Mouse (Mus musculus): ENCODE data around the gene Il3. TPM values are rescaled to one million over a fixed set of nuclear protein-coding genes. Genes with fewer than 3 reads are reported as not detected.

Il3 gene
- polyA plus RNA-seq, 1 experiment from 2014 or later, result not detected

GRCm38 (mm10) chr11:54254114-54254513 lies 13.0 kb downstream of the Il3 start:
- peaks cover 6% of the 10 kb centered on the region for H3K4me1 ChIP-seq (ENCODE audit: control insufficient read depth, insufficient read depth, low read length)
- no peaks in the 10 kb centered on the region for H3K36me3 ChIP-seq (ENCODE audit: control insufficient read depth, insufficient read depth, low read length)
- H3K9me3 ChIP-seq (ENCODE audit: control insufficient read depth, low read length), result no peaks in the 10 kb centered on the region
- H3K27ac ChIP-seq (ENCODE audit: low read length), result no peak overlapping the region
- WGBS, result 35% methylated on average over 4 of the region's 4 CpGs
- no peak overlapping the region for H3K4me3 ChIP-seq (ENCODE audit: low read length)
- ATAC-seq, result no peak
- no peak overlapping the region for H3K9ac ChIP-seq (ENCODE audit: low read depth, low read length)
- H3K27me3 ChIP-seq (replicated peaks; ENCODE audit: control insufficient read depth, insufficient read depth, low read length), result no peaks in the 10 kb centered on the region
- H3K4me2 ChIP-seq (ENCODE audit: low read depth, low read length), result no peak overlapping the region

- Histone ChIP-seq H3K4me1 (ENCODE audit: control insufficient read depth, insufficient read depth, low read length) (peaks cover 6% of the 10 kb centered on the region), H3K4me2 (ENCODE audit: low read depth, low read length) (no peak overlapping the region), H3K9me3 (ENCODE audit: control insufficient read depth, low read length) (no peaks in the 10 kb centered on the region), H3K27ac (ENCODE audit: low read length) (no peak overlapping the region), H3K9ac (ENCODE audit: low read depth, low read length) (no peak overlapping the region), H3K36me3 (ENCODE audit: control insufficient read depth, insufficient read depth, low read length) (no peaks in the 10 kb centered on the region), H3K4me3 (ENCODE audit: low read length) (no peak overlapping the region), H3K27me3 (replicated peaks; ENCODE audit: control insufficient read depth, insufficient read depth, low read length) (no peaks in the 10 kb centered on the region)
- WGBS, result 88% methylated on average over 11 of the region's 11 CpGs
- ATAC-seq, result no peak
Measured at GRCm38 (mm10) chr11:54250575-54250974, 16.5 kb downstream of the Il3 start.

DNA sequence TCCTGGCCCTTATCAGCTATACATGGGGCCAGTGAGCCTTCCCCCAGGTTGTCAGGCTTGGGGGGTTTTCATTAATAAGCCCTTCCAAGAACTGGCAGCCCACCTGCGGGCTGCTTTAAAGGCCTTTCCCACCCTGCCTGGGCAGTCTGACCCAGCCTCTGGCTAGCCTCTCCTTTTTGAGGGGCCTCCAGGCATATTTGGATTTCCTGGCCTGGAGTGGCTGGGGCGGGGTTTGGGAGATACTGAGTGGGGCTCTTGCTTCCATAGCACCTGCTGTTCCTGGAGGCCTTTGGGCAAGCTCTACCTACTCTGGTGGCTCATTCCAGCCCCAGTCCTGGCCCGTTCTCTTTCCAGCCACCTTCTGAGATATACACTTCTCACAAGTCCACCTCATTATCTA lies 17.3 kb downstream of the Il3 start:
- 75% methylated on average over 3 of the region's 3 CpGs for WGBS
- Histone ChIP-seq H3K9me3 (ENCODE audit: control insufficient read depth, low read length) (no peaks in the 10 kb centered on the region), H3K27me3 (replicated peaks; ENCODE audit: control insufficient read depth, insufficient read depth, low read length) (no peaks in the 10 kb centered on the region), H3K27ac (ENCODE audit: low read length) (no peak overlapping the region), H3K4me3 (ENCODE audit: low read length) (no peak overlapping the region), H3K4me2 (ENCODE audit: low read depth, low read length) (no peak overlapping the region), H3K4me1 (ENCODE audit: control insufficient read depth, insufficient read depth, low read length) (peaks cover 6% of the 10 kb centered on the region), H3K9ac (ENCODE audit: low read depth, low read length) (no peak overlapping the region), H3K36me3 (ENCODE audit: control insufficient read depth, insufficient read depth, low read length) (no peaks in the 10 kb centered on the region)
- no peak for ATAC-seq

DNA sequence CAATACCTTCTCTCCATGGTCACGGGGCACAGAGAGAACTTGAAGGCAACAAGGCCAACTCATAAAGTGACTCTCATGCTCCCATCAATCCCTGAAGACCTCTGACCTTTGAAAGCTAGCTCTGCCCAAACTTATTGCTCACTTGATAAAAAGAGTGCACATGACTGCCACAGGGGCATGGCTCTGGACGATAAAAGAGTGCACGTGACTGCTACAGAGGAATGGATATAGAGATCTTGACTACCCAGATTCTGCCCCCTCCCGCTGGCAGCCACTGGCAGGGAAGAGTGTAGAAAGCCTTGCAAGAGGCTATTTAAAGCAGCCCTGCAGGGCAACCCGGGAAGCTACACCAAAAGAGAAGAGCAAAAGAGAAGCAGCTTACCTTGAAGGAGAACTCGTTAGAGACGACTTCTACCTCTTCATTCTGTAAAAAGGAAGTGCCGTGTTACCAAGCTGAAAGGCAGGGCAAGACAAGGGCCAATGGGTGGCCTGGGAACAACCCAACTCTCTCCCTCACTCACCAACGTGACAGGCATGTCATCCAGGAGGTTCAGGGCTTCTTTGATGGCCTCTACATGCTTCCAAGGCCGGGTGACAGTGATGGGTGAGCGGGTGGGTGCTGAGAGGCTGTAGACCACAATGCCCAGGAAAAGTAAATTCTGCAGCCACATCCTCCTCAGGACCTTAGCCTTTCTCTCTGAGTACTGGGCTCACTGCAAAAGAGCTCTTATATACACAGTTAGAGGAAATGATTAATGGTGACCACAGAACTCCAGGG lies 17.9 kb downstream of the Il3 start, which contains the start of gene Csf2:
Gene Csf2 (minus strand): TSS at position 728 of the 778 bp plus-strand sequence.
- H3K9ac ChIP-seq (ENCODE audit: low read depth, low read length), result no peak within 1 kb of the TSS
- H3K4me2 ChIP-seq (ENCODE audit: low read depth, low read length), result 0 out of 2 replicates have a peak within 1 kb of the TSS, but pooled peaks have one; percentile 20
- WGBS, result 57% methylated on average over 11 of the region's 11 CpGs
- H3K9me3 ChIP-seq (ENCODE audit: control insufficient read depth, low read length), result no peaks in the 10 kb centered on the region
- no peak within 1 kb of the TSS; the same call in 1 of the 2 replicates for H3K4me3 ChIP-seq (ENCODE audit: low read length)
- H3K36me3 ChIP-seq (ENCODE audit: control insufficient read depth, insufficient read depth, low read length), result no peaks in the 10 kb centered on the region
- H3K27me3 ChIP-seq (replicated peaks; ENCODE audit: control insufficient read depth, insufficient read depth, low read length), result no peaks in the 10 kb centered on the region
- H3K4me1 ChIP-seq (ENCODE audit: control insufficient read depth, insufficient read depth, low read length), result peaks cover 6% of the 10 kb centered on the region
- peak; percentile 82 for ATAC-seq
- peak within 1 kb of the TSS; percentile 26 for H3K27ac ChIP-seq (ENCODE audit: low read length)

GRCm38 (mm10) chr11:54247251-54247950 lies 19.7 kb downstream of the Il3 start:
- ATAC-seq, result no peak
- H3K4me3 ChIP-seq (ENCODE audit: low read length), result no peak overlapping the region
- H3K9ac ChIP-seq (ENCODE audit: low read depth, low read length), result no peak overlapping the region
- 67% methylated on average over 10 of the region's 10 CpGs for WGBS
- peaks cover 6% of the 10 kb centered on the region for H3K4me1 ChIP-seq (ENCODE audit: control insufficient read depth, insufficient read depth, low read length)
- H3K36me3 ChIP-seq (ENCODE audit: control insufficient read depth, insufficient read depth, low read length), result no peaks in the 10 kb centered on the region
- H3K27ac ChIP-seq (ENCODE audit: low read length), result no peak overlapping the region
- no peaks in the 10 kb centered on the region for H3K9me3 ChIP-seq (ENCODE audit: control insufficient read depth, low read length)
- no peaks in the 10 kb centered on the region for H3K27me3 ChIP-seq (replicated peaks; ENCODE audit: control insufficient read depth, insufficient read depth, low read length)
- no peak overlapping the region for H3K4me2 ChIP-seq (ENCODE audit: low read depth, low read length)

- no peak overlapping the region for H3K27ac ChIP-seq (ENCODE audit: low read length)
- H3K4me2 ChIP-seq (ENCODE audit: low read depth, low read length), result no peak overlapping the region
- no peaks in the 10 kb centered on the region for H3K9me3 ChIP-seq (ENCODE audit: control insufficient read depth, low read length)
- no peak overlapping the region for H3K9ac ChIP-seq (ENCODE audit: low read depth, low read length)
- WGBS, result 81% methylated on average over 6 of the region's 6 CpGs
- no peaks in the 10 kb centered on the region for H3K27me3 ChIP-seq (replicated peaks; ENCODE audit: control insufficient read depth, insufficient read depth, low read length)
- no peaks in the 10 kb centered on the region for H3K36me3 ChIP-seq (ENCODE audit: control insufficient read depth, insufficient read depth, low read length)
- H3K4me3 ChIP-seq (ENCODE audit: low read length), result no peak overlapping the region
- no peak for ATAC-seq
- no peaks in the 10 kb centered on the region; the same call in 1 of the 2 replicates for H3K4me1 ChIP-seq (ENCODE audit: control insufficient read depth, insufficient read depth, low read length)
Measured at GRCm38 (mm10) chr11:54244465-54244864, 22.6 kb downstream of the Il3 start.

DNA sequence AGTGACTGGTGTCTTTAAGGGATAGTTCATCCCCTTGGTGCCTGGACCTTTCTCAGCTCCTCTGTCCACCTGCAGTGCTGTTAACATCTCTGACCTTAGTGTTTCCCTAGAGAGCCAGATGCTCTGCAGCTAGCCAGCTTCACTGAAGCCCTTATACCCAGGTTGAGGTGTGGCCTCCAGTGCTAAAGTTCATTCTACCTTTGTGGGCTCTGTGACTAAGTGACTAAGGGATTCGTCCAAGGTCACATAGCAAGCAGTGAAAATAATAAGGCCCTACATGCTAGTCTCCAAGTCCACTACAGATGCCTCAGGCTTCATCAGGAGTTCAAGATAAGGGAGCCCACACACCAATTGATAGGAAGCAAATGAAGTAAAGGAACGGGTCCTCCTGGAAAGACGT lies 24.6 kb downstream of the Il3 start:
- no peak overlapping the region for H3K4me3 ChIP-seq (ENCODE audit: low read length)
- no peaks in the 10 kb centered on the region for H3K4me1 ChIP-seq (ENCODE audit: control insufficient read depth, insufficient read depth, low read length)
- H3K27me3 ChIP-seq (replicated peaks; ENCODE audit: control insufficient read depth, insufficient read depth, low read length), result no peaks in the 10 kb centered on the region
- no peak overlapping the region for H3K4me2 ChIP-seq (ENCODE audit: low read depth, low read length)
- no peaks in the 10 kb centered on the region for H3K9me3 ChIP-seq (ENCODE audit: control insufficient read depth, low read length)
- H3K27ac ChIP-seq (ENCODE audit: low read length), result no peak overlapping the region
- H3K9ac ChIP-seq (ENCODE audit: low read depth, low read length), result no peak overlapping the region
- peak; percentile 70 for ATAC-seq
- WGBS, result 68% methylated on average over 3 of the region's 3 CpGs
- no peaks in the 10 kb centered on the region for H3K36me3 ChIP-seq (ENCODE audit: control insufficient read depth, insufficient read depth, low read length)

- H3K27me3 ChIP-seq (replicated peaks; ENCODE audit: control insufficient read depth, insufficient read depth, low read length), result no peaks in the 10 kb centered on the region
- WGBS, result 66% methylated on average over 2 of the region's 2 CpGs
- ATAC-seq, result no peak
Measured at GRCm38 (mm10) chr11:54236939-54237338, 30.1 kb downstream of the Il3 start.

DNA sequence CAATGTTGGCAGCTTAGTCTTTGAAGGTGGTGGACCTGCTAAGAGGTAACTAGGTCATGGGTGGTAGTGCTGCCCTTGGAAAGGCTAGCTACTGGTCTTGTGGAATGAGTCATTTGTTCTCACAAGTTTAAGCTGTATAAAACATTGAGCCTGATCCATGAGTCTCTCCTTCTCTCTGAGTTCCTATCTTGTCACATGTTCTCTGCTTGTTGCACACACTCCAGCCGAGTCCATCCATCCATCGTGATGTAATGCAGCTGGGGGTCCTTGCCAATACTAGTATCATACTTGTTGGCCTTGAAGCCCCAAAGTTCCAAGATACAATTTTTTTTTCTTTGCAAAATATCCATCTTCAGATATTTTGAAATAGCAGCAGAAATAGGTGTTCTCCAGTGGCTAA lies 39.6 kb downstream of the Il3 start:
- no peaks in the 10 kb centered on the region for H3K9me3 ChIP-seq (ENCODE audit: control insufficient read depth, low read length)
- H3K27ac ChIP-seq (ENCODE audit: low read length), result no peak overlapping the region
- H3K27me3 ChIP-seq (replicated peaks; ENCODE audit: control insufficient read depth, insufficient read depth, low read length), result no peaks in the 10 kb centered on the region
- H3K4me3 ChIP-seq (ENCODE audit: low read length), result no peak overlapping the region
- no peaks in the 10 kb centered on the region for H3K4me1 ChIP-seq (ENCODE audit: control insufficient read depth, insufficient read depth, low read length)
- no peak overlapping the region for H3K4me2 ChIP-seq (ENCODE audit: low read depth, low read length)
- H3K36me3 ChIP-seq (ENCODE audit: control insufficient read depth, insufficient read depth, low read length), result no peaks in the 10 kb centered on the region
- ATAC-seq, result no peak
- H3K9ac ChIP-seq (ENCODE audit: low read depth, low read length), result no peak overlapping the region
- 93% methylated on average over 2 of the region's 2 CpGs for WGBS

More at GRCm38 (mm10) chr11:54236939-54237338, 30.1 kb downstream of the Il3 start:
- Histone ChIP-seq H3K4me3 (ENCODE audit: low read length) (no peak overlapping the region), H3K4me2 (ENCODE audit: low read depth, low read length) (no peak overlapping the region), H3K4me1 (ENCODE audit: control insufficient read depth, insufficient read depth, low read length) (no peaks in the 10 kb centered on the region), H3K9me3 (ENCODE audit: control insufficient read depth, low read length) (no peaks in the 10 kb centered on the region), H3K9ac (ENCODE audit: low read depth, low read length) (no peak overlapping the region), H3K27ac (ENCODE audit: low read length) (no peak overlapping the region), H3K36me3 (ENCODE audit: control insufficient read depth, insufficient read depth, low read length) (no peaks in the 10 kb centered on the region)

Measured in intestine, embryonic 16.5 days (tissue).